Mouse (Mus musculus): ENCODE data around the gene Chd5. TPM values are rescaled to one million over a fixed set of nuclear protein-coding genes. Genes with fewer than 3 reads are reported as not detected.

Chd5 gene
- total RNA-seq, 1 experiment from 2014 or later, result 0.10 TPM

DNA sequence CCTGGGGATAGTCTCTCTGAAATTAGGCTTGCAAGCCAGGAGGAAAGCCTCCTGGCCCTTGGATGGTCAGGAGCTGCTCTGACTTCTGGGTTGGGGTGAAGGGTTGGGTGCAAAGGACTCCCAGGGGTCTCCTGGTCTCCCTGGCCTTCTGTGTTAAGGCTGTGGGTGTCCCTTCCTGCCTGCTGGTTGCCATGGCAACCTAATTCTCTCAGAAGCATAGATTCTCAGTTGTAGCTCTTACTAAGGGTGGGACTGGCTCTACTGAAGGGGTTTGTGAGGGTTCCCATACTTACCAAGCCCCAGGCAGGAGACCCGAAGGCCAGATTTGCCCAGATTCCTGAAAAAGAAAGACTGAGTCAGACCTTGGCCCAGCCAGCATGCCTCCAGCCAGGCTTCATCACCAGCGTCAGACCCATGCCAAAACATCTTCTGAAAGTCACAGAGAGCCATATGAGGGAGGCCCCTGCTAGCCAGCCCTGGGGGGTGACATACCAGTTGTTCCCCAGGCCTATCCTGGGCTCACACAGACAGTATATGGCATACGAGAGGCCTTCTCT, 74.2 kb downstream of the Chd5 start:
- no peak for ATAC-seq (replicated peaks; ENCODE audit: insufficient number of reproducible peaks, low FRiP score, low TSS enrichment, poor library complexity, severe bottlenecking)

DNA sequence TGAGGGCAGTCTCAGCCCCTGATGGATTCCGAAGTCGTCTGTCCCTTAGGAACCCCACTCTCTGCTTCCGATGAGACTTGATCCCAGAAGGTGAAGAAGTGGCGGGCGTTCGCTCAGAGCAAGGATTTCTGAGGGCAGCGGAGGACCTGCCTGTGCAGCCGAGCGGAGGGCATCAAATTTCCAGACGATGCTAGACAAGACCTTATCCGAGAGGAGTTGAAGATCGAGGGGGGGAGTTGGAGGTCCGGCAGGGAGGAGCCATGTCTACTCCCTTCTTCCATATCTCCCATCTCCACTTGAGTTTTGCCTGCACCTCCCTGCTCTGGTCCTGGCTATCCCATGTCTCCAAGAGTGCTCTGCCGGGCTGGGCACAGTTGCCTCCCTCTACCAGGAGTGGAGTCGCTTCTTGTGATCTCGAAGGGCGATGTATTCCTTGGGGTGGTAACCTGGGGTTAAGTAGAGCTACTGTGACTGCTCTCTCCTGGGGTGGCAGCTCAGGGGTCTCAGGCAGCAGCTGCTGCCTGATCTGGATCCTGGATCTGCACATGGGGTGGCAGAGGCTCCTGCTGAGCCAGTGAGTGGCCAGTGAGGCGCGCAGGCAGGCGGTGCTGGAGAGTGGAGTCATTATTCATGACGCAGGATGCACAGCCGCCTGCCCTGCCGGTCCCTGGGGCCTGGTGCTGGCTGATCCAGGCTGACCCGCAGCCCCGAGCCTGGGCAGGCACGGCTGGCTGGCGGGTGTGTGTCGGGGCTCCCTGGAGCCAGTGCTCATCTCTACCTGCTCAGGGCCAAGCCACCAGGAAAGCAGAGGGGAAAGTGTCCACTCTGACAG, 80.0 kb downstream of the Chd5 start:
- no peak for ATAC-seq (replicated peaks; ENCODE audit: insufficient number of reproducible peaks, low FRiP score, low TSS enrichment, poor library complexity, severe bottlenecking)

DNA sequence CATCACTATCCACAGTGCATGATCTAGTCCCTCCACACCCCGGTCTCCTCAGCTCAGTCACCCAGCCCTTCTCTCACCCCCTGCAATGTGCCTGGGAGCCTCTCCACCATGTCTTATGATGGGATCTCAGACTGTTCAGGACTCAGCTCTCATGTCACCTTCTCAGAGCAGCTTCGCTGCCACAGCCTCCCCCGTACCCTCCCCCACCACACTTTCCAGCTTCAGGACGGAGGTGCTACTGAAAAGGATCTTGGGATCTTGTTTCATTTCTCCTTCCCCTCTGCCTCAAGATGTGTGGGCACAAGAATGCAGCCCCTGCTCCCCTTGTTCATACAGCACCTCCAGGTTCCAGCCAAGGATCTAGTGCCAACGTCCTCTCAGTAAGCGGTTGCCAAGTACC, 85.1 kb downstream of the Chd5 start:
- ATAC-seq (replicated peaks; ENCODE audit: insufficient number of reproducible peaks, low FRiP score, low TSS enrichment, poor library complexity, severe bottlenecking), result no peak

- ATAC-seq (replicated peaks; ENCODE audit: insufficient number of reproducible peaks, low FRiP score, low TSS enrichment, poor library complexity, severe bottlenecking), result no peak
Observed at GRCm38 (mm10) chr4:152424341-152424740, 85.9 kb downstream of the Chd5 start.

DNA sequence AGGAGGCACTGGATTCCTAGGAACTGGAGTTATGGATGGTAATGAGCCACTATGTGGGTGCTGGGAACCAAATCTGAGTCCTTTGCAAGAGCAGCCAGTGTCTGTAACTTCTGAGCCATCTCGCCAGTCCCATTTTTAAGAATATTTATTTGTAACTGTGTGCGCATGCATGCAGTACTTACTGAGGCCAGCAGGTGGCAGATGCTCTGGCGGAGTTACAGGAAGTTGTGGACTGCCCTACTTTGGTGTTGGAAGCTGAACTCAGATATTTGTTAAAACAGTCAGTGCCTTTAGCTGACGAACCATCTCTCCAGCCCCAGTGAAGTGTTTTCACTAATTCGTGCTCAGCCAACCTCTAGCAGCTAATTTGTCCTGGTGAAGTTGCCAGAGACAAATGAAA, 86.5 kb downstream of the Chd5 start:
- peak; percentile 37; the same call in 1 of the 2 replicates for ATAC-seq (replicated peaks; ENCODE audit: insufficient number of reproducible peaks, low FRiP score, low TSS enrichment, poor library complexity, severe bottlenecking)

GRCm38 (mm10) chr4:152428259-152428658, 89.8 kb downstream of the Chd5 start:
- ATAC-seq (replicated peaks; ENCODE audit: insufficient number of reproducible peaks, low FRiP score, low TSS enrichment, poor library complexity, severe bottlenecking), result no peak

GRCm38 (mm10) chr4:152432308-152432707, 93.9 kb downstream of the Chd5 start:
- ATAC-seq (replicated peaks; ENCODE audit: insufficient number of reproducible peaks, low FRiP score, low TSS enrichment, poor library complexity, severe bottlenecking), result no peak

DNA sequence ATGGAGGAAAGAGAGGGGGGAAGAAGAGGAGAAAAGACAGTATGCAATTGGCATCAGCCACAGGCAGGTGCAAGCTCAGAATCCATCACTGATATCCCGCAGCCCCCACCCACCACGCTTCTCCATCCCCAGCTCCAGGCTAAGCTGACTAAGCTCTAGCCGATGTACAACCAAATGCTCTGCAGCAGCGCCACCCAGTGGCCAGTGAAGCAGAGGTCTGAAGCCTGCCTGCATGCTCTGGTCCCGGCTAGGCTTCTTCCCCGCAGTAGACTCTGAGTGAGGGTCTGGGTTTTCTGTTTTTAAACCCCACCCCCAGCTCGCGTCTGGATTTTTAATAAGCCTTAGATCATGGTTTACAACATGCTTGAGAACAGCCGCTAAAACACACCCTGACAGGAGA, 96.4 kb downstream of the Chd5 start:
- ATAC-seq (replicated peaks; ENCODE audit: insufficient number of reproducible peaks, low FRiP score, low TSS enrichment, poor library complexity, severe bottlenecking), result no peak

GRCm38 (mm10) chr4:152435255-152435654, 96.8 kb downstream of the Chd5 start:
- 0 out of 2 replicates have a peak, but pooled peaks have one; percentile 20 for ATAC-seq (replicated peaks; ENCODE audit: insufficient number of reproducible peaks, low FRiP score, low TSS enrichment, poor library complexity, severe bottlenecking)

Other genes starting within 250 kb of the Chd5 start
- 1.3 to 4.7 TPM in 2 of 3 replicates, not detected in the other for gene Tnfrsf25, start 222.7 kb upstream of the Chd5 start, total RNA-seq (2017)
- gene Espn, start 186.3 kb upstream of the Chd5 start, total RNA-seq (2017), result 0.53 to 2.0 TPM (median 0.78 TPM) in 3 replicates
- not detected in 3 replicates for gene Hes2, start 179.8 kb upstream of the Chd5 start, total RNA-seq (2017)
- gene Acot7, start 160.5 kb upstream of the Chd5 start, total RNA-seq (2017), result 18.1 to 62.4 TPM (median 30.9 TPM) in 3 replicates
- gene Gpr153, start 64.4 kb upstream of the Chd5 start, total RNA-seq (2017), result 0.39 to 0.86 TPM in 2 of 3 replicates, not detected in the other
- gene Hes3, start 47.0 kb upstream of the Chd5 start, total RNA-seq (2017), result not detected in 3 replicates
- 10.5 to 18.2 TPM (median 14.9 TPM) in 3 replicates for gene Icmt, start 41.4 kb upstream of the Chd5 start, total RNA-seq (2017)
- not detected in 3 replicates for gene Rnf207, start 19.7 kb upstream of the Chd5 start, total RNA-seq (2017)
- 1,335 to 1,418 TPM (median 1,365 TPM) in 3 replicates for gene Rpl22, start 12.9 kb upstream of the Chd5 start, total RNA-seq (2017)
- 0.19 TPM in 1 of 3 replicates, not detected in the others for gene Nphp4, start 138.1 kb downstream of the Chd5 start, total RNA-seq (2017)
- 75.3 to 156 TPM (median 133 TPM) in 3 replicates for gene Kcnab2, start 139.2 kb downstream of the Chd5 start, total RNA-seq (2017)